Mouse (Mus musculus) spleen, adult 2 months (tissue): ENCODE data around the gene Plscr5.

ENCODE experiments used
- CTCF ChIP-seq: fragments of 200-500 bp; IDR thresholded peaks from 2 replicates; pipeline ENCODE4 v1.5.1; 2011; ENCODE audit warnings: mild to moderate bottlenecking, inconsistent platforms; ENCODE audit not compliant: insufficient read depth, insufficient read length, insufficient replicate concordance; ENCODE audit errors: extremely low read depth
- POLR2A ChIP-seq: fragments of 200-500 bp; IDR thresholded peaks from 2 replicates; pipeline ENCODE4 v1.6.1; 2011; ENCODE audit warnings: low read depth, low read length, inconsistent platforms

DNA sequence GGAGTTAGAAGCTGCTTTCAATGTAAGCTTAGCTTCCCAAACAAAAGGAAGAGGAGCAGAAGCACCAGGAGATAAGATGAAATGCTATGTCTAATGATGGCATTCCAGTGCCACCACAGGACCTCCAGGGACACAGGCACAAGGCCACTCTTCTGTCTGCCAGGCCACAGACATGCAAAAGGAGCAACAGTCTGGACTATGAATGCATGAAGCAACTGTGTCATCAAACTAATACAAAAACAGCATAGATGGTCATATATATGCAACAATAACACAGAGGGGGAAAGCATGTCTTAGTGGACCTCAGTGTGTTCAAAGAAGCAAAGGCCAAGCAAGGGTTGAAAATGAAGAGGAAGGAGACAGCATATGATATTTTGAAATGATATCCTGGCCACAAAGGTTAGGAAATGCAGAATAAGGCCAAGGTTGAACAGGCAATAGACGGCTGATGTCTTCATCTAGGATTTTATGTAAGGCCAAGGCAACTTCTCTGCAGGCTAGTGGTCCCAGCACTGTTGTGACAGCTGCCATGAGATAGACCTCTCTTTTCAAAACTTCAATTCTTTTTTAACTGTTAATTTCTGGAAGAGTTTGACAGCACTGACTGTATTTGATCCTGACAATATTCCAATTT lies 32.0 kb downstream of the Plscr5 start:
- TF ChIP-seq POLR2A (no peak), CTCF (no peak)
